Mouse (Mus musculus) spleen, postnatal 4 days (tissue): ENCODE results near the gene Map3k9.

Experiments
- DNase-seq, 2 experiments: peaks; one replicate each; pipeline ENCODE4 v3.0.0; 2022; ENCODE audit warnings: low spot score in 2 of 2

Gene Map3k9

GRCm38 (mm10) chr12:81787262-81787661 lies 6.3 kb upstream of the Map3k9 start:
- DNase-seq: no peak

- no peak for DNase-seq
These were observed 2.3 kb upstream of the Map3k9 start for GRCm38 (mm10) chr12:81783301-81783700.

GRCm38 (mm10) chr12:81782606-81783005 lies 1.6 kb upstream of the Map3k9 start:
- no peak for DNase-seq

GRCm38 (mm10) chr12:81780271-81781093 lies 493 bp downstream of the Map3k9 start:
- DNase-seq: peak; percentile 24 to 72

GRCm38 (mm10) chr12:81779831-81780230 lies 1.1 kb downstream of the Map3k9 start:
- DNase-seq: peak in 1 of 2 experiments; percentile 18

- DNase-seq: no peak
These were observed 4.8 kb downstream of the Map3k9 start for GRCm38 (mm10) chr12:81776191-81776590.

- DNase-seq: no peak
These were observed 5.3 kb downstream of the Map3k9 start for GRCm38 (mm10) chr12:81775641-81776040.

- no peak for DNase-seq
These were observed 6.8 kb downstream of the Map3k9 start for GRCm38 (mm10) chr12:81774186-81774585.

- no peak for DNase-seq
These were observed 11.5 kb downstream of the Map3k9 start for GRCm38 (mm10) chr12:81769458-81769857.

- DNase-seq: no peak
These were observed 15.6 kb downstream of the Map3k9 start for GRCm38 (mm10) chr12:81765386-81765785.

- no peak for DNase-seq
These were observed 16.6 kb downstream of the Map3k9 start for GRCm38 (mm10) chr12:81764370-81764769.

GRCm38 (mm10) chr12:81754651-81755050 lies 26.3 kb downstream of the Map3k9 start:
- peak; percentile 60 to 72 for DNase-seq

- DNase-seq: no peak
These were observed 29.9 kb downstream of the Map3k9 start for GRCm38 (mm10) chr12:81751116-81751515.

- DNase-seq: no peak
These were observed 32.1 kb downstream of the Map3k9 start for GRCm38 (mm10) chr12:81748918-81749317.

- DNase-seq: no peak
These were observed 32.9 kb downstream of the Map3k9 start for GRCm38 (mm10) chr12:81748021-81748576.

- DNase-seq: no peak
These were observed 34.5 kb downstream of the Map3k9 start for GRCm38 (mm10) chr12:81746400-81747024.

- no peak for DNase-seq
These were observed 45.5 kb downstream of the Map3k9 start for GRCm38 (mm10) chr12:81735246-81736070.

- DNase-seq: no peak
These were observed 54.6 kb downstream of the Map3k9 start for GRCm38 (mm10) chr12:81726246-81726822.

GRCm38 (mm10) chr12:81724776-81725175 lies 56.2 kb downstream of the Map3k9 start:
- DNase-seq: no peak

GRCm38 (mm10) chr12:81723375-81723774 lies 57.6 kb downstream of the Map3k9 start:
- DNase-seq: no peak

GRCm38 (mm10) chr12:81719715-81720114 lies 61.3 kb downstream of the Map3k9 start:
- peak in 1 of 2 experiments; percentile 26 for DNase-seq

- peak; percentile 50 to 71 for DNase-seq
These were observed 61.8 kb downstream of the Map3k9 start for GRCm38 (mm10) chr12:81719161-81719560.
